Mouse (Mus musculus) lung, adult 2 months (tissue): ENCODE data around the gene Ten1.

ENCODE experiments used
- CTCF ChIP-seq: fragments of 200-500 bp; IDR thresholded peaks from 2 replicates; pipeline ENCODE4 v1.5.1; 2011; ENCODE audit warnings: mild to moderate bottlenecking, low read length, control low read depth; ENCODE audit not compliant: insufficient read depth
- POLR2A ChIP-seq: fragments of 200-500 bp; IDR thresholded peaks from 2 replicates; pipeline ENCODE4 v1.6.1; 2011; ENCODE audit warnings: low read depth, mild to moderate bottlenecking, control low read depth, low read length, borderline replicate concordance; ENCODE audit errors: extremely low read depth

DNA sequence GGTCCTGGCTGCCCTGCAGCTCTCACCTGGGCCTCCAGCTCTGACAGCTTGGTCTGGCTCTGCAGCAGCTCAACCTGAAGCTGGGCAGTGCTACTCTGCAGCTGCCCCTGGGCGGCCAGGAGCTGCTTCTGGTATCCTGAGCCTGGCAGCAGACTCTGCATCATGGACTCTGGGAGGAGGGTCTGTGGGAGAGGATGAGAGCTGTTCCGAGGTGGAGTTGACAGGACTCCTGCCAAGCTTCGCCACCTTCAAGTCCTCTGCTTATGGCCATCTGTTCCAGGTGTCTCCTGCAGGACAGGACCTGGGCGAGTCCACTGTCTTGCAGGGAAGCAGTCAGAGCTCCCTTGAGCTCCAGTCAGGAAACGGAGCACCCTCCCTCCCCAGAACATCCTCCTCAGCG lies 49.3 kb upstream of the Ten1 start:
- TF ChIP-seq CTCF (no peak), POLR2A (no peak)
